Mouse (Mus musculus): ENCODE measurements around the gene Gm21992.

DNA sequence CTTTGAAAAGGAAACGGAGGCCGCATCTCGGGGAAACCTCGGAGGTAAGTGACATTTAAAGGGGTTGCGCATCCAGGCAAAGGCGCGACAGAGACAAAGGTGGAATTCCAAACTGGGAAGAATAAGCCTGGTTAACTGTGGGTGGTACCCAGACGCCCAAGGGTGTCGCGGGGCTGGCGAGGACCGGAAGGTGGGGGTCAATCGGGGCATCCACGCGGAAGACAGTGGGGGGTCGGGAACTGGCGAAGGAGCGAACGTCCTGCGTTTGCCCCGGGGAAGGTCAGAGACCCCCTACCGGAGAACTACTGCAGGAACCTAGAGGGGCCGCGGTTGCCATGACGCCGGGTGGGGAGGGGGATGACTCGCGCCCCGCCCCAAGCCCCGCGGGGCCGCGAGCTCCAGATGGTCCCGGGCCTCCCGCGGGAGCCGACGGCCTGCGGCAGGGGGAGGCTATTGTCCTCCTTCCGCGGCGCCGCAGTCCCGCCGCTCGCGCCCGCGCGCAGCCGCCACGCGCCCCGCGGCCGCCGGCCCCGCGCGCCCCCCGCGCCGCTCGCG is 99.7 kb downstream of the Gm21992 start:
- no peak for TF ChIP-seq CTCF (conservative IDR thresholded peaks at IDR 0.05; ENCODE audit: low read length)
- TF ChIP-seq POU5F1 (IDR thresholded peaks at IDR 0.05; ENCODE audit: borderline replicate concordance, low read length): no peak
- no peak for TF ChIP-seq NANOG (IDR thresholded peaks at IDR 0.05; ENCODE audit: borderline replicate concordance, low read length)
